Mouse (Mus musculus): ENCODE results near the gene Stub1.

GRCm38 (mm10) chr17:25878611-25879180, 45.5 kb upstream of the Stub1 start:
- TF ChIP-seq POLR2A (IDR thresholded peaks at IDR 0.05; ENCODE audit: borderline replicate concordance, insufficient read depth, low read length): no peak
- no peak for TF ChIP-seq CTCF (IDR thresholded peaks at IDR 0.05; ENCODE audit: borderline replicate concordance, insufficient read depth, low read depth, low read length)

Data from cerebellum, adult 2 months (tissue).